Mouse (Mus musculus) hindlimb bud, embryonic 11.5 days (tissue): ENCODE results near the gene Lyst.

Source experiments
- DNase-seq: peaks from one replicate; pipeline ENCODE4 v3.0.0-alpha.2; 2012; ENCODE audit warnings: low read depth, low spot score; ENCODE audit errors: extremely low spot score

The Lyst gene

GRCm38 (mm10) chr13:13826533-13826932 lies 236.3 kb downstream of the Lyst start:
- DNase-seq = no peak

DNA sequence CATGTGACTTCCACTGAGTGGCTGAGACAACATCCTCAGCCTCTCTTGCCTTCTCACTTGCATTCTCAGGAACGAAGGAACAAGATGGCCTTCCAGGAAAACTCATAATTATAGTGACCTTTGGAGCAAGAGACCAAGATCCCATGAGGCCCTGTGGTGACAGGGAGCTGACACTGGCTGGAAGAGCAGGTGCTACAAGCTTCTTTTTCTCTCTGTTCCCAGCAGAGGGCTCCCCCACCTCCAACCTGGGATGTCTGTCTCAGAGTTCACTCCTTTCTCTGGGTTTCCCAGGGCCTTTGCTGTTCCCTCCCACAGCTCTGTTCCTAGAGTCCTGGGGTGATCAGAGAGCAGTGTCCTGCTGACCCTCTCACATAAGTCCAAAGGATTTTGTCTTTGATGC lies 237.9 kb downstream of the Lyst start:
- no peak for DNase-seq
